Mouse (Mus musculus): Measurements from ENCODE around the gene Pdzd2.

GRCm38 (mm10) chr15:12718819-12719218, 20.9 kb downstream of the Pdzd2 start:
- TF ChIP-seq CTCF (IDR thresholded peaks at IDR 0.05; ENCODE audit: control insufficient read depth, insufficient read depth, low read length) = no peak
- no peak for TF ChIP-seq POLR2A (IDR thresholded peaks at IDR 0.05; ENCODE audit: borderline replicate concordance, control insufficient read depth, low read depth, low read length)

Measured in bone marrow, adult 2 months (tissue).